Mouse (Mus musculus) ES-E14 (cell line): ENCODE data around the gene Mrln.

ENCODE experiments used
- CHD2 ChIP-seq: IDR thresholded peaks from 2 replicates; pipeline ENCODE4 v1.6.1; 2014; ENCODE audit warnings: mild to moderate bottlenecking, low read depth, low read length, inconsistent platforms
- HCFC1 ChIP-seq: IDR thresholded peaks from 2 replicates; pipeline ENCODE4 v1.6.1; 2012; ENCODE audit warnings: low read length, inconsistent platforms, borderline replicate concordance; ENCODE audit not compliant: insufficient read depth
- MAFK ChIP-seq: IDR thresholded peaks from 2 replicates; pipeline ENCODE4 v1.6.1; 2014; ENCODE audit warnings: mild to moderate bottlenecking, low read depth, low read length, inconsistent platforms; ENCODE audit not compliant: insufficient read depth
- ZC3H11A ChIP-seq: IDR thresholded peaks from 2 replicates; pipeline ENCODE4 v1.6.1; 2012; ENCODE audit warnings: low read depth, mild to moderate bottlenecking, inconsistent platforms, low read length, borderline replicate concordance
- ZNF384 ChIP-seq: IDR thresholded peaks from 2 replicates; pipeline ENCODE4 v1.6.1; 2012; ENCODE audit warnings: low read depth, low read length, inconsistent platforms

DNA sequence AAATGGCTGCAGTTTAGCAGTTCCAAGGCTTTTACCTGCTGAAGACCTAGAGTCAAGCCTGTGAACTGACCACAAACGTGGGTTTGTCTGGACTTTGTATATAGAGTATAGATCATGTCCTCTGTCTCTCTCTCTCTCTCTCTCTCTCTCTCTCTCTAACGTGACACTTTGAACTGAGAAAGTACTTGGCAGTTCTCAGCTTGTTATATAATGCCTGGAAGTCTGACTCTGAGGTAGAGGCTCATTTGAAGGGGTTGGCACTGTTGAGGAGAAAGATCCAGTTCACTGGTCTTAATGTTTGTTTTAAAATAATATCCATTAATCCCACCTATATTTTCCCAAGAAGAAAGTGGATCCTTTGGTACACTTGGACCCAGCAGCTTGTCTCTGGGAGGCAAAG is 33.5 kb downstream of the Mrln start:
- TF ChIP-seq HCFC1 = no peak
- TF ChIP-seq MAFK = no peak
- no peak for TF ChIP-seq ZNF384
- no peak for TF ChIP-seq CHD2
- no peak for TF ChIP-seq ZC3H11A
